Mouse (Mus musculus): ENCODE results near the gene Castor2.

- no peak for TF ChIP-seq TBP (conservative IDR thresholded peaks at IDR 0.05; ENCODE audit: low read depth, low read length)
- TF ChIP-seq POLR2A (IDR thresholded peaks at IDR 0.05; ENCODE audit: low read depth, low read length) = no peak
- no peak for TF ChIP-seq TCF12 (IDR thresholded peaks at IDR 0.05; ENCODE audit: low read depth, low read length)
- no peak for TF ChIP-seq NRF1 (IDR thresholded peaks at IDR 0.05; ENCODE audit: low read depth, low read length)
- TF ChIP-seq JUND (conservative IDR thresholded peaks at IDR 0.05; ENCODE audit: low read depth, low read length) = no peak
- TF ChIP-seq CTCF (conservative IDR thresholded peaks at IDR 0.05 in 1 of 2, IDR thresholded peaks at IDR 0.05 in 1 of 2; ENCODE audit: low read depth in 2 of 2, low read length in 2 of 2) = no peak
- TF ChIP-seq MAFK (IDR thresholded peaks at IDR 0.05; ENCODE audit: insufficient replicate concordance, low read length) = no peak
Measured at GRCm38 (mm10) chr5:134087211-134087610, 12.3 kb upstream of the Castor2 start.
